Mouse (Mus musculus) neural tube, embryonic 10.5 days (tissue): ENCODE data around the gene Myl4.

ENCODE experiments used
- DNase-seq: peaks from one replicate; pipeline ENCODE4 v3.0.0-alpha.2; 2017; ENCODE audit warnings: low spot score; ENCODE audit errors: extremely low spot score

Gene Myl4

DNA sequence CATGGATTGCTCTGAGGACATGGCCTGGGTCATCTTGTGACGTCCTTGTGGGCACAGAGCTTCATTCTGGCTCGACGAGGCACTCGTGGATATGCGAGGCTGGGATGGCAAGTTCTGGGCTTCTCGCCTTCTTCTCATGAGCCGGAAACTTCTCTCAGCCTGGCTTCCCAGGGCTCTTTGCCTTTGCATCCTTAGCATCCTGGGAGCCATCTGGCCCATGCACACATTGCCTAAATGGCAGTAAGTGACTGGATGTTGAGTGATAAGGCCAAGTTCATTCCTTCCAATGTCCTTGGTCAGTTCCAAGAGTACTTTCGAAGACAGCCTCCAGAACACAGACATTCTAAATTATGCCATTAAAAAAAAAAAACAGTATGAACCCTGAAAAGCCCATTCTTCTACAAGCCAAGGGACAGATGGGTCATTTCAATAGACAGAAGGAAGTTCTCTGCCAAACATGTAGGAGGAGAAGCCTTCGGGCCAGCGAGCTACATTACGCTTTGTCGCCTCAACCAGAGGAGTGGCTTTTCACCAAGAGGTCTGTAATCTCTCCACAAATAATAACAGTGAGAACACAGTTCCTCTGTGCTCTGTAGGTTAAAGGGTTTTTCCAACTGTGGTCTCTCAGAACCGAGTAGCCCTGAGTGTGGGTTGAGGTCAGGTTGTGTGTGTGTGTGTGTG is 48.9 kb downstream of the Myl4 start:
- DNase-seq: no peak

DNA sequence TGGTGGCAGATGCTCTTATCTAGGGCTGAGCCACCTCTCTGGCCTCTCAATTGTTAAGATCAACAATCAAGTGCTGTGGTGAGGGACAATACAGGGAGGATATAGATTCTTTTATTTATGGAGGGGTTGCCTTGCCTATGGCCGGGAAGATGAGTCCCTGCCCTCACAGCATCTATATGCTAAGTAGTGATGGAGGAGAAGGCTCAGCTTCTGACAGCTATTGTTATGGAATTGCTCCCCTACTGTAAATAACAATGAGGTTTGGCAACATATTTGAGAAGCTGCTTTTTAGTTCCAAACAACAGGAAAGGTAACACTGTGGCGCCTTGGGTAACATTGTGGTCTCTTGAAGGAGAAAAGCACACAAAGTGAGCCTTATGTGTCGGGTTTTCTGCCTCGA is 50.2 kb downstream of the Myl4 start:
- no peak for DNase-seq

DNA sequence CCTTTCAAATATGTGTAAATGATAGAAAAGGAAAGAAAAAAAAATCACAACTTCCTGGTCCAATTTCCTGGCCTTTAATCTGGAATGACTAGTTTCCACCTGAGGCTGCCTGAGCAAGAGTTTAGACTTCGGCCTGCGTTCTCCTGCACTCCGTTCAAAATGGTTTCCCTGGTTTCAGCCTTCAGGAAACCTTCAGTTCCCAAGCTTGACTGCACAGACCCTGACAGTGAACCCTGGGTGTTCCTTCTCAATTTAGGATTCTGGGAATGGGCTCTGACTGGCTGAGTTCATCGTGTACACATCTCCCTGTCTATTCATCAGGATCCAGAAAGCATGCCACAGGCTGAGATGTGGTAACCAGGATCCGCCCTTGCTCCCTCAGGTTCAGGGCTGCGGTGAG is 53.7 kb downstream of the Myl4 start:
- DNase-seq: no peak

DNA sequence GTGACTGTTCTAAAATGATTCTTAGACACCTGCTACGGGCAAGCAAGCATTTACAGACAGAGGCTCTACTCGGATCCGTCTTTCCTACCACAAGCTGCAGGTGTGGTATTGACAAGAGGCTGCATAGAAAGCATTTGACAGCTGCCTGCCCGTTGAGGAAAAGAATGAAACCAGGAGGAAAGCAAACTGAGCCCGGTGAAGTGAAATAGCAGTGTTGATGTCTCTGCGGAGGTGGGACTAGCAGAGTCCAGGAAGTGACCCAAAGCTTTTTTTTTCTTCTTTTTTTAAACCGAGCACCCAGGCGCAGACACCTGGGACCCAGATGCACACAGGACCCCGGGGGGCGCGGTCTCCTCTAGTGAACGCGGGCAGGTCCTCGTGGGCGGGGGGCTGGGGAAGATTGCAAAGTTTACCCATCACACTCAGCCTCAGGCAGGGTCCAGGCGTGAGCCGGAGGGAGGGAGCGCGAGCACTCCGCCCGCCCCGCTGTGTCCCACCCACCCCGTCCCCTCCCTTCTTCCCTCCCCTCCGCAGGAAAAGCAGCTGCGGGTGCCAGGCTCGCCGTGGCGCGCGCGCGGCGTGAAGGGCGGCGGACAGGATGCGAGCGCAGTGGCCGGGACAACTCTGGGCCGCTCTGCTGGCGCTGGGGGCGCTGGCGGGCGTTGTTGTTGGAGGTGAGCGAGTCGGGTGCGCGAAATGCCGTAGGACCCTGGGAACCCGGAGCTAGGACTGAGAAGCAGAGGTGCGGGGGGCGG is 57.2 kb downstream of the Myl4 start, which contains the start of gene Itgb3:
Gene Itgb3 (plus strand): TSS at position 510 of the 755 bp plus-strand sequence.
- peak; percentile 83 for DNase-seq

DNA sequence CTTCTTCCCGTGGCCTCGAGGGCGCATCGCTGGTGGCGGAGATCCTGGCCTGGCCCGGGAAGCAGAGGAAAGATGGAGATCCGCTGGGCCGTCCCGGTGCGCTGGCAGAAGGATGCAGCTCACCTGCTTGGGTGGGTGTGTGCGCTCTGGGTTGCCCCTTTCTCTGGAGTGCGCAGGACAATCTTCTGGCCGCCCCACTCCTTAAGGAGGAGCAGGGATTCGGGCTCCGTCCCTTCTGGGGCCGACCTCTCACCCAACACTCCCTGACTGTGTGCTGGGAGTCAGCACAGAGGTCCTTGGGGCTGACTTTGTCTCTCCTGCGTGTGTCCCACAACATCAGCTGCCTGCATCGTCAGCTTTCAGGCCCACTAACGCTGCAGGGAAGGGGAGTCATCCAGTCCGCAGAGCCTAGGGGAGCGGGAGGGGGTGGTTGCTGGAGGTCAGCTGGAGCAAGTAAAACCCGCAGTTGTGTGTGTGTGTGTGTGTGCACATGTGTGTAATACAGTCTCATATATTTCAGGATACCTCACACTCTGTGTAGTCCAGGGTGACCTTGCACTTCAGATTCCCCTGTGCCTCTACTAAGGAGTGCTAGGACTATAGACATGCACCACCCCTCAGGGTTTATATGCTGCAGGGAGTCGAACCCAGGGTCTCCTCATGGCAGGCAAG is 57.9 kb downstream of the Myl4 start:
- no peak for DNase-seq

DNA sequence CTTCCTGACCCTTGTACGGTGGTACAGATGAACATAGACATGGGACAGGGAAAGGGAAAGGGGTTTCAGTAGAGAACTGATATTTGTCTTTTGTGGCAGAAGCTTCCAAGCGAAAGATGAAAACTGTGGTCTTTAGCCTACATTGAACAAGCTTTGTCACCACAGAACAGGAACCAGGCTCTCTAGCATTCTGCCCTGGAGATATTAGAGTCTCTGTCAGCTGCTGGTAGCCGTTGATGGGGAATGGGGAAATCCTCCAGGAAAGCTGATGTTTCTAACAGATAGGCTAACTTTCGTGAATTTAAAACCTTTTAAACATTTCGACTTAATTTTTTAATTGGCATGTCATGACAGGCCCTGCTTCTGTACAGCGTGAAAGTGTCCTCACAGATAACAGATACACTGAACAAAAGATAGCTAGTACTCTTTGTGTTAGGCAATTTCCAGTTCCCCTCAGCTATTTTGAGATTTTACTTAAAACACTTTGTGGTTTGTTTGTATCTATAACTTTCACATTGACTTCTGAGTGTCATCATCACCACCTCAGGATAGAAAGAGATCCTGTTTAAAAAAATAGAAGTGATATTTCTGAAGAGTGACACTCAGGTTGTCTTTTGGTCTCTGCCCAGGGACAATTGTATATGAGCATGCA is 58.7 kb downstream of the Myl4 start:
- DNase-seq: no peak

DNA sequence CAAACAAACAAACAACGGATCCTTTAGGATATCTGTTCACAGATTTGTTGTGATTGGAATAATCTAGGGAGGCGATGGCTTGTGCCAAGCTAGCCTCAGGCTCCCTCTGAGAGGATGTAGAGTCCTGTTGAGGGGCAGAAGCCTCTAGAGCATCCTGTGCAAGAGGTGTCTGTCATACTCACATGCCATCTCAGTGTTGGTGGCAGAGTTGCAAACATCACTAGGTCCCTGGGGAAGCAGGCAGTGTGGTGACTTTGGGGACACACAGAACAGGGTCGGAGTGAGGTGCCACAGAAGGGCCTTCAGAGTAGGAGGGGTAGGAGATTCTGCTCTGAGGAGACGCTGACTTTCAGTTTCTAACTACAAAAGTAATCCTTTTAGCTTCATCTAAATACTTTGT is 59.3 kb downstream of the Myl4 start:
- no peak for DNase-seq

DNA sequence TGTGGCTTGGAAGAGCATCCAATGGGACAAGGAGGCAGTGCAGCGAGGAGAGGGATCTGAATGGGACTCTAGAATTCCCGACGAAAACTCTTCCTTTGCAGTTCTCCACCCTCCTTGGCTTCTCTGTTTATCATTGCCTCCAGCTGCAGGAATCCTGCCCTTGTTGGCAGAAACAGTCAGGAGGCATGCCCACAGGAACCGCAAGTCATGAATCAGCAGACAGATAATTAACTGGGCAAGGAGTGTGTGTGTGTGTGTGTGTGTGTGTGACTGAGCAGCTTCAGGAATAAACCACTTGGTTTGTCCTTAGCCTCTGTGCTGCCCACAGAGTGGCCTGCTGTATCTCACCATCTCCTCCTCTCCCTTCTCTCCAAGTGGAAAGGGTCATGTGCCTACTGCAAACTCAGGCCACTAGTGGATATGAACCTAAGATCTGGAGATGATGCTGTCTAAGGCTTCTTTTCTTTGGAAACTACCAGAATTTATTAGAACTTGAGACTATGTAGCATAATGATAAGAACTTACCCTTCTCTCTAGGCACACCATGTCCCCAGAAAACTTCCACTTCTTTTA is 61.2 kb downstream of the Myl4 start:
- no peak for DNase-seq

DNA sequence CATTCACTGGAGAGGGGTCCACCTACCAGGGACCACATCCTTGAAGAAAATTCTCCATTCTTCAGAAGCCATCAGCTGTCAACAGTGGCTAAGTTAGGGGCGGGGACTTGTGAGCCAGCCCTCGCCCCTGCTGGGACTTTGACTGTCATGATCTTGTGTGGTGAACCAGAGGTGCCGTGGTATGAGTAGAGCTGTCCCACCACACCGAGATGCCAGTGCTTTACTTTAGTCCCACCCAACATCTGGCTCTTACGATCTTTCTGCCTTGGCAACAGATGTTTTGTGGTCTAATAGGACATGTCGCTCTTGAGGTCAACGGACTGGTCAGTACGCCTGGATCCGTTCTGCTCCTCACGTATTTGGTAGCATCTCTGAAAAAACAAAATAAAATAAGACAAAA is 63.1 kb downstream of the Myl4 start:
- no peak for DNase-seq

DNA sequence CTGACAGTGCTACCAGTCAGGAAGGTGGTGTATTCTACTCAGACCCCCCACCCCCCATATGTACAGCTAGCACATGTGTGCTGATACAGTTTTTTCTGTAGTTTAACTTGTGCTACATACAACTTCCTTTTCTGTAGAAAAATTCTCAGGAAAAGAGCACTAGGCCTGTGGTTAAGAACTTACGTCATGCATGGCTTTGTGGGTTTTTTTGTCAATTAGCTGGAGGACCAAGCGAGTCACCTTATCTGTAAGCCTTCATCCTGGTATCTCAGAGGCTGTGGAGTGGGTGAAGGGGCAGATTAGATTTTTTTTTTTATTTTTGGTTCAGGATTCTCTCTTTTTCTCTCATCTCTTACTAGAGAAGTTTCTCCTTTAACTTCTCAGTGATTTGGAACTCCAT is 63.7 kb downstream of the Myl4 start:
- no peak for DNase-seq

DNA sequence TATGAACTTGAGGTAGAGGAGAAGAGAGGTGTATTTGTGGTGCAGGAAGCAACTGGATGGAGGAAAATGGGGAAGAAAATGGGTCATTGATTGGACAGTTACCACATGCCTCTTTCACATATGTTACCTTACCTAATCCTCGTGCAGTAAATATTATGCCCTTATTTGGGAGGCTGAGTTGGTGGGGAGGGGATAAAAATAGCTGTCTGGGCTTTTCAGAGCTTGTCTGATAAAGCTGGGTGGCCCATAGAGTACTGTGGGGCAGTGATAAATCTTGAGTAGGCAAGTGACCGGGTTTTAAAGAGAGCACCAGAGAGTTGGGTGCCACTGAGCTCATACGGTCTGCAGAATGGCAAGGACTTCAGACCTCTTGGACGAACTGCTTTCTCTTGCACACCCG is 65.7 kb downstream of the Myl4 start:
- DNase-seq: no peak

DNA sequence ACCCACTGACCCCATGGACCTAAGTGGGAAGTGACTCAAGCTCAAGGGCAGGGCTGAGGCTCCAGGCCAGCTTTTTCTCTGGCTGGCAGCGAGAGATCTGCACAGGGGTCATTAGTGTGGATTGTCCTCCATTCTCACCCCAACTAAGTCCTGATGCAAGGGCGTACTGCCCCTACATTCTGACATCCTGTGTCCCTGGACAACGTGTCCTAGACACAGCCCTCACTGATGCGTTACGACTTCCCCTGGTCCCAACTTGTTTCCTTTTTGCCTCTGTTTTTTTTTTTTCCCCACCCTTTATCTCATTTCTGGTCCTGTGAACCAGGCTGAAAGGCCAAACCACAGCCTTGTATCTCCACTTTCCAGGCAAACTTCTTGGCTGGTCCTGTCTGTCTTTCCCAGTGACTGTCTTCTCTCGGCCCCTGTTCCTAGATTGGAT is 68.2 kb downstream of the Myl4 start:
- DNase-seq: no peak

DNA sequence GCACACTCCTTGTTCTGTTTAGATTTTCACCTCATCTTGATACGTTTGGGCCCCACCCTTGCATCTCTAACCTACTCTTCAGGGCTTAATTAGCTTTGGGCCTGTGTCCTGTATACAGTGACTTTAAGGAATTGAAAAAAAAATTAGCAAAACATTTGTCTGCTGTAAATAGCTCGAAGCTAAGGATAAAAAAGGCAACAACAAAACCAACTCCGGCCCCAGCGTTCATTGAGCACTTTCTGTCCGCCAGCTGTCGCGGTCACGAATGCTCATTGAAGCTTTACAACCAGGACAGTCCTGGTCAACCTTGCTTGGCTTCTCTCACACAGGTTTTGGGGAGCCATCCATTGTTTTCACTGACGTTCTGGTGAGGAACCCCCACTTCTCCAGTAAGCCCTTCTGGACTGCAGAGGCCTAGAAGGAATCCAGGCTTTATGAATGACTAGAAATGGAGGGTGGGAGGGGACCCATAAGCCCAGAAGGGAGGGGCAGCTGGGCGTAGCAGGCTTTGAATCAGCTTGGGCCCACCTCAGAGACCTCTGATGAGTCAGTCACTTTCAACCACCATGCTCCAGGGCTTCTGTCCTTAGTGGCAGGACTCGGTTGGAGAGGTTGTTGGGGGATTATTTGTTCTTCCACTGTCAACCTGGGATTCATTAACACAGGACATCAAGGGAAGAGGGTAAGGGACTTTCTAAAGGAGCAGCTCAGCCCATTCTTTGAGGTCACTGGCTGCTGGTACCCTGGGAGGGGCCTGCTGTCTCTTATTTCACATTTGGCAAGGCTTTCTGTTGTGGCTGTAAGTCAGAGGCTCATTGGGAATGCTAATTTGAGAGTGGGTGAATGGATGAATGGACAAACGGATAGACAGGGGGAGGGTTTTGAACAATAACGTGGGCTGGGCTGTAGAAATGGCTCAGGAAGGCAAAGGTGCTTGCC is 68.9 kb downstream of the Myl4 start:
- no peak for DNase-seq

DNA sequence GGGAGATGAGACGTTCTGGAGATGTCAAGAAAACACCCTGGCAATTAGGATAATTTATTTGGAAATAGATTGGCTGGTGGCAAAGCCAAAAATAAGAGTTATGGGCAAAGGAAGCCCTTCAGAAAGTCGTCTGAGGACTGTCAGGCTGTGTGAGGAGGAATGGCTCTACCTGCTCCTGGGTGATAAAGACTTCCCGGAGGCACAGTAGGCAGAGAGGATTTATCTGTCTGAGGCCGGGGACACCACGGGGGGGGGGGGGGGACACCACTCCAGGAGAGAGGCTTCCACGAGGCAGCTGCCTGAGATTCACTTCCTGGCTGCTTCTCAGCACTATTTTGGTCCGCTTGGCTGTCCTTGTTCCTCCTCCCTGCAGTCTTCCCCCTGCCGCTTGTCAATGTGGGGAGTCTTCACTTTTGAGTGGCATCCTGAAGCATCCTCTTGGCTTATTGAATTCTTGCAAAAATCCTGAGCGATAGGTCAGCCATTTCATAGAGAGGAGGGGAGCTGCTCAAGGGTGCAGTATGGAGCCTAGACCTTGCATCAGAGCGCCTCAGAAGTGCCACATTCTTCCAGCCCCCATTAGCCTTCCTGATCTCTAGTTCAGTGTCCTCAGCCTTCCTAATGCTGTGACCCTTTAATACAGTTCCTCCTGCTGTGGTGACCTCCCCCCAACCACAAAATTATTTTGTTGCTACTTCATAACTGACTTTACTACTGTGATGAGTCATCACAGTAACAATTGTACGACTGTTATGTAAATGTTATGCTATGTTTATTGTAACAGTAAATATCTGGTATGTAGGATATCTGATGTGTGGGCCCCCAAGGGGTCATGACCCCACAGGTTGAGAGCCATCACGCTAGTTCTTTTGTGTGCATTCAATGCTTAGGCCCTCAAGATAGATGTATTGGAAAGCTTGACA is 71.8 kb downstream of the Myl4 start:
- no peak for DNase-seq

DNA sequence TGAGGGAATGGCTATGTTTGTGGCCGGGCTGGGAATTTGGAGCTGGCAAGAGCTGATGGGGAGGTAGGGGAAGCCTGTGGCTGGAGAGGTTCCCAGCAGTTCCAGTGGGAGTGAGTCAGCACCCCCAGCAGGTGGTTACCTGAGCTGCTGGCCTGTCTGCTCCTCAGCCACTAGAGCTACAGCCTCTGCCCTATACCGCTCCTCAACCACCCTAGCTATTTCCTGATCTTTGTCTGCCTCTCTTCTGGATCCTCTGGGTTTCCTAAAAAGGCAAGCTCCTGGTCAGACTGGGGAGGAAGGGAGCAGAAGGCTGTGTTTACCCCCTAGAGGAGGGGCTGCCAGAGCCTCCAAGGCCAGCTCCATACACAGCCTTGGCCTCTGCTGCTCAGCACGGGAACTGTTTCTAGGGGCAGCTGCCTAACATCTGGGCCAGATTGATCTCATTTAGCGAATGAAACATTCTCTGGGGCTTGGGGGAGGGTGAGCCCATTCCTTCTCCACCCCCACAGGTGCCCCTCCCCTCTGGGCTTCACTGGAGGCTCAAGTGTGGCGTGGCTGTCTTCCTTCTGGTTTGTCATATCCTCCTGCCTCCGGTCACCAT is 74.4 kb downstream of the Myl4 start:
- DNase-seq: peak; percentile 30

DNA sequence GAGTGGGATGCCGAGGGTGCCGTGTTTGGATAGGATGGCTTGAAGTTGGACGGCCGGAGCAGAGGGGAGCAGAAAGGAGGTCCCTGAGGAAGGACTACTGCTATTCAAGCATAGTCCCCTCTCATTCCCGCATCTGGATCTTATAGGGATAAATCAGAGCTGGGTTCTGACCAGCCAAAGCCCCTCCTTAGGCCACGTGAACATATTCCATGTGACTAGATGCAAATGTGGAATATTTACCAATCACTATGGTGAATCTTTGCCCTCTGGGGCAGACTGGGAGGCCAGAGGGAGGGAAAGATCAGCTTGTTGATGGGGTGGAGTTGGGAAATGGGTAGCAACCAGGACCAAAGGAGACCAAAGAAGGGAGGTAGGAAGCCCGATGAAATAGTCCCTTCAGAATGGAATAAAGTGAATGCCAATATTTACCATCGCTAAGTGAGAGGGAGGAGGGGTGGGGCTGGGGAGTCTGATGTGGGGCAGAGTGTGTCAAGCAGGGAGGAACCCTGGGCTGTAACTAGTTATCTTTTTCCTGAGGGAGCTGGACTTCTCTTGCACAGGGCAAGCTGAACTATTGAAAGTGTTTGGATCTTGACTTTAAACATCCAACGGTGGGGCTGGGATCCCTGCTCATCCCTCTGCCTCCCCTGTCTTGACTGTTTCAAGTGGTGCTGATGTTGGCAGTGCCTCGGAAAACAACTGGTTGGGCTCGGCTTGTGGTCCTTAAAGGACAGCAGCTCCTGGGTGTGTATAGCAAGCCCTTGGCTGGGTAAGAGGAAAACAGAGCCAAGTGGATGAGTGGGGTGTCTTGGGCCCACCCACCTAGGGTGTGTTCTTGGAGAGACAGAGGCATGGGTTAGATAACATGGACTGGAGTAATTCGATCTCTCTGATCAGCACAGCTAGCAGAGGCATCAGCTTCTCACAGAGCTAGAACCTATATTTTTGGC is 75.3 kb downstream of the Myl4 start:
- peak; percentile 42 for DNase-seq

DNA sequence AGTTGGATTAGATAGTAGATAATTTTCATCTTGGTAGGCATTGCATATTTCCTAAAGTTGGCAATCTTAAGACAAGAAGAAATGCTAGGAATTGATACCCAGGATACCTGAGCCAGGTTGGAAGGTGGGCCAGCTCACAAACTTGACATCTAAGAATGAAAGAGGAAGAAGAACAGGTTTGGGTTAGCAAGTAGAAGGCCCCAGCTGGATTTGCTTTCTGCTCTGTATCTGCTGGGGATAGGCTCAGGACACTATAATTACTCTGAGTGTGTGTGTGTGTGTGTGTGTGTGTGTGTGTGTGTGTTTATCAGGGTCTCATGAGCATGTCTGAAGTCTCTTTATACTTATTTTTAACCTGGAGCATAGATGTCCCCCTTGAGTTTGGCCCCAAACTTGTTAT is 76.2 kb downstream of the Myl4 start:
- no peak for DNase-seq
